In the genomic region with DNA sequence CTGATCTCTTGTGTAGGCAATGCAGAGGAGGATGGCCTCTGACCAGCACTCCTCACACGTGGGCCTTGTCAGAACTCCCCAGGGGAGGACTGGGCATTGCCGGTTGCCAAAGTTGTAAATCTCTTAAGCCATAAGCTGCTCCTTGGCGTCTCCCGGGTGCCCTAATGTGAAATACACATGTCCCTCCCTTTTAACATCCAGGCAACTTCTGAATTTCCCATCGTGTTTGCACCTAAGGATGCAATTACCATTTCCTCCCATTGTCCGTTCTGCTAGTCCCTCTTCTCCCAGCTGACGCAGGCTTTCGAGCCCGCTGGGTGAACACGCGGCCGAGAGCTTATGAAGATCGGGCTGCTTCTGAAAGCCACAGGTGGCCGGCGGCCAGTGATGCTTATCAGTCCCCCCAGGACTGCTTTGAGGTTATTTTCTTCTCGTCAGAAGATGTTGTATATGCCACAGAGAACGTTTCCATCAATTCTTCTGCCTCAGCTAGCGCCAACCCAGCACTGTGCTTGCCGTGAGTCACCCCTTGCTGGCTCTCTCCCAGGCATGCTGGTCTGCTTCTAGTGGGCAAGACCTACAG, we compare ENCODE assay signal across 8 mouse cellular contexts. TPM values are rescaled to one million over a fixed set of nuclear protein-coding genes. Genes with fewer than 3 reads are reported as not detected.
A peak's percentile ranks its signal among the peaks of the same experiment; 100 is the strongest.
DNase-seq lines count a peak whose midpoint lies in the region; ATAC-seq and TF ChIP-seq lines count a peak whose summit lies in the region.

No protein-coding gene starts in this region.

- TF ChIP-seq CTCF in liver, postnatal 0 days (IDR thresholded peaks at IDR 0.05; ENCODE audit: low read depth) = no peak
- TF ChIP-seq CTCF in kidney, adult 2 months (conservative IDR thresholded peaks at IDR 0.05; ENCODE audit: insufficient read depth, insufficient read length, low read depth, low read length) = no peak

- H3K27ac ChIP-seq in liver, postnatal 0 days (ENCODE audit: low read depth) = no peak overlapping the region
- H3K27ac ChIP-seq in liver, embryonic 12.5 days = no peak overlapping the region
- no peak overlapping the region for H3K27ac ChIP-seq in kidney, adult 2 months (ENCODE audit: insufficient read depth, low read depth, low read length)

- H3K4me3 ChIP-seq in liver, postnatal 0 days (ENCODE audit: low read depth, low read length) = no peak overlapping the region
- H3K4me3 ChIP-seq in liver, embryonic 12.5 days = no peak overlapping the region
- H3K4me3 ChIP-seq in kidney, adult 2 months (ENCODE audit: insufficient read depth, low read depth, low read length) = no peak overlapping the region

- peak; percentile 41 for DNase-seq in liver, postnatal 0 days
- DNase-seq in kidney, adult 2 months = peak; percentile 46
- DNase-seq in lung, postnatal 36 days = peak; percentile 75
- DNase-seq in layer of hippocampus, adult 8-10 months (ENCODE audit: low spot score in 2 of 2) = no peak
- no peak for DNase-seq in cerebellum, adult 9-11 months

- peak; percentile 21; the same call in 1 of the 2 replicates for TF ChIP-seq EP300 in liver, postnatal 0 days (IDR thresholded peaks at IDR 0.05; ENCODE audit: low read depth)

- H3K27me3 ChIP-seq in liver, postnatal 0 days (ENCODE audit: insufficient read depth, low read length) = no peaks in the 10 kb centered on the region
- H3K27me3 ChIP-seq in liver, embryonic 12.5 days (replicated peaks) = no peaks in the 10 kb centered on the region
- H3K27me3 ChIP-seq in kidney, adult 2 months (replicated peaks; ENCODE audit: control insufficient read depth, insufficient read depth, low read length) = no peaks in the 10 kb centered on the region

- no peaks in the 10 kb centered on the region for H3K36me3 ChIP-seq in liver, postnatal 0 days (replicated peaks; ENCODE audit: insufficient read depth, low read length)
- H3K36me3 ChIP-seq in liver, embryonic 12.5 days = no peaks in the 10 kb centered on the region
- no peaks in the 10 kb centered on the region for H3K36me3 ChIP-seq in kidney, adult 2 months (ENCODE audit: control insufficient read depth, insufficient read depth, low read length)

- H3K9ac ChIP-seq in liver, postnatal 0 days (replicated peaks) = no peak overlapping the region
- no peak overlapping the region for H3K9ac ChIP-seq in liver, embryonic 12.5 days

- TF ChIP-seq POLR2A in kidney, adult 2 months (IDR thresholded peaks at IDR 0.05; ENCODE audit: low read depth, low read length) = no peak

- peak; percentile 40; the same call in 1 of the 2 replicates for ATAC-seq in liver, postnatal 0 days
- no peak for ATAC-seq in liver, embryonic 12.5 days
- ATAC-seq in erythroid progenitor cell, adult 5-6 weeks (replicated peaks; ENCODE audit: low FRiP score, poor library complexity, severe bottlenecking) = peak; percentile 26
- no peak for ATAC-seq in activated CD4-positive, CD25-positive, alpha-beta regulatory T cell, adult 4 months

- no peaks in the 10 kb centered on the region for H3K9me3 ChIP-seq in liver, postnatal 0 days (ENCODE audit: low read length)
- H3K9me3 ChIP-seq in liver, embryonic 12.5 days (replicated peaks) = no peaks in the 10 kb centered on the region

- H3K4me1 ChIP-seq in liver, postnatal 0 days (ENCODE audit: insufficient read depth) = peaks cover 8% of the 10 kb centered on the region
- H3K4me1 ChIP-seq in liver, embryonic 12.5 days = peaks cover 23% of the 10 kb centered on the region
- peaks cover 4% of the 10 kb centered on the region; the same call in 1 of the 2 replicates for H3K4me1 ChIP-seq in kidney, adult 2 months (ENCODE audit: control insufficient read depth, insufficient read depth, low read length)

- H3K4me2 ChIP-seq in liver, postnatal 0 days (ENCODE audit: low read depth, low read length) = no peak overlapping the region
- no peak overlapping the region for H3K4me2 ChIP-seq in liver, embryonic 12.5 days

- WGBS in liver, postnatal 0 days (ENCODE audit: insufficient replicate concordance) = 47% methylated on average over 19 of the region's 19 CpGs
- 57% methylated on average over 19 of the region's 19 CpGs for WGBS in liver, embryonic 12.5 days (ENCODE audit: insufficient replicate concordance)
- WGBS in kidney, adult 2 months = 34% methylated on average over 19 of the region's 19 CpGs

RNA-seq across cellular contexts. Expression of gene Aqp1, which starts 41.6 kb away (rescaled TPM):
- 134 and 135 TPM in 2 replicates for polyA plus RNA-seq in liver, postnatal 0 days (2015; fragmentation: Nextera tagmentation; extraction: Ambion mirVana)
- 29.1 and 29.5 TPM in 2 replicates for polyA plus RNA-seq in liver, embryonic 12.5 days (2016; fragmentation: Nextera tagmentation; extraction: Ambion mirVana)
- 700 and 745 TPM in 2 replicates for total RNA-seq in erythroid progenitor cell, adult 5-6 weeks (2015; ENCODE audit: low replicate concordance)
- total RNA-seq in erythroid progenitor cell, adult 5-6 weeks (2017; ENCODE audit: low replicate concordance) = 1,033 and 1,282 TPM in 2 replicates
- polyA plus RNA-seq in kidney, adult 2 months (2012; rRNA removed) = 1,148 and 1,467 TPM in 2 replicates
- total RNA-seq in layer of hippocampus, adult 8-10 months (2022) = 1 to 10 TPM in 2 of 4 experiments, under 1 TPM in 2; 0.19 to 1.3 (median 0.85) TPM
- under 1 TPM in 1 of 2 experiments, not detected in 1; 0.18 TPM for polyA plus RNA-seq in activated CD4-positive, CD25-positive, alpha-beta regulatory T cell, adult 4 months (2017; shearing (Covaris generic))

Comparison
In these comparisons a context has a peak if more than half of its experiments do, and no peak if none do; other contexts are left out.
1. ATAC-seq: peak in liver, postnatal 0 days (single experiment) and erythroid progenitor cell, adult 5-6 weeks (single experiment); none in liver, embryonic 12.5 days (single experiment) and activated CD4-positive, CD25-positive, alpha-beta regulatory T cell, adult 4 months (single experiment).
2. DNase-seq: peak in liver, postnatal 0 days (single experiment), kidney, adult 2 months (single experiment) and lung, postnatal 36 days (single experiment); none in layer of hippocampus, adult 8-10 months (0 of 2) and cerebellum, adult 9-11 months (single experiment).
3. RNA of gene Aqp1, which starts 41.6 kb away (polyA plus RNA-seq): 1,148 to 1,467 TPM in kidney, adult 2 months, 134 to 135 TPM in liver, postnatal 0 days and 29.1 to 29.5 TPM in liver, embryonic 12.5 days; 0.18 TPM in activated CD4-positive, CD25-positive, alpha-beta regulatory T cell, adult 4 months; every median in the first group is over 10 times any median in the second.